Mouse (Mus musculus): ENCODE measurements around the gene Ifna4. TPM values are rescaled to one million over a fixed set of nuclear protein-coding genes. Genes with fewer than 3 reads are reported as not detected.

Ifna4 gene
- polyA plus RNA-seq, 2 experiments, result not detected

- H3K4me2 ChIP-seq (ENCODE audit: low read depth), result peak overlapping the region; percentile 81
- WGBS (ENCODE audit: insufficient replicate concordance), result 7% methylated on average over 31 of the region's 31 CpGs
- no peak for TF ChIP-seq EP300 (IDR thresholded peaks at IDR 0.05; ENCODE audit: low read depth)
- TF ChIP-seq CTCF (IDR thresholded peaks at IDR 0.05; ENCODE audit: low read depth), result no peak
- H3K4me1 ChIP-seq (replicated peaks; ENCODE audit: control insufficient read depth in 2 of 2, insufficient read depth in 2 of 2, low read length in 1 of 2), result peaks cover 3 to 7% of the 10 kb centered on the region in 2 experiments; a peak in 2 of 4 replicates
- DNase-seq (ENCODE audit: low read depth in 3 of 3, low spot score in 3 of 3) (peak; percentile 41 to 50 (median 49)), ATAC-seq (ENCODE audit: insufficient read depth) (peak; percentile 76)
- H3K27ac ChIP-seq, result 0 out of 2 replicates have a peak overlapping the region, but pooled peaks have one; percentile 10
- H3K9ac ChIP-seq (replicated peaks), result peak overlapping the region; percentile 75
- no peaks in the 10 kb centered on the region for H3K27me3 ChIP-seq (ENCODE audit: control insufficient read depth, insufficient read depth, low read length)
- H3K9me3 ChIP-seq (ENCODE audit: control insufficient read depth, low read length), result no peaks in the 10 kb centered on the region
- no peaks in the 10 kb centered on the region for H3K36me3 ChIP-seq (replicated peaks; ENCODE audit: control insufficient read depth, insufficient read depth, low read depth)
- peak overlapping the region; percentile 70 to 87 for H3K4me3 ChIP-seq (ENCODE audit: insufficient read depth in 1 of 2, low read depth in 2 of 2, low read length in 2 of 2)
Observed at GRCm38 (mm10) chr4:88867926-88868911, 26.6 kb downstream of the Ifna4 start.

- 0% methylated on average over 2 of the region's 2 CpGs for WGBS (ENCODE audit: insufficient replicate concordance)
- H3K4me1 ChIP-seq (replicated peaks; ENCODE audit: control insufficient read depth in 2 of 2, insufficient read depth in 2 of 2, low read length in 1 of 2), result peaks cover 15 to 21% of the 10 kb centered on the region in 2 experiments
- DNase-seq (ENCODE audit: low read depth in 3 of 3, low spot score in 3 of 3), result peak in 2 of 3 experiments; percentile 35 to 38
- H3K27me3 ChIP-seq (ENCODE audit: control insufficient read depth, insufficient read depth, low read length), result no peaks in the 10 kb centered on the region
- H3K4me2 ChIP-seq (ENCODE audit: low read depth), result no peak overlapping the region
- H3K27ac ChIP-seq, result no peak overlapping the region
- H3K9ac ChIP-seq (replicated peaks), result no peak overlapping the region
- TF ChIP-seq CTCF (IDR thresholded peaks at IDR 0.05; ENCODE audit: low read depth) (peak; percentile 67; the same call in 1 of the 2 replicates), EP300 (IDR thresholded peaks at IDR 0.05; ENCODE audit: low read depth) (no peak)
- no peaks in the 10 kb centered on the region for H3K9me3 ChIP-seq (ENCODE audit: control insufficient read depth, low read length)
- no peak for ATAC-seq (ENCODE audit: insufficient read depth)
- no peak overlapping the region for H3K4me3 ChIP-seq (ENCODE audit: insufficient read depth in 1 of 2, low read depth in 2 of 2, low read length in 2 of 2)
- no peaks in the 10 kb centered on the region for H3K36me3 ChIP-seq (replicated peaks; ENCODE audit: control insufficient read depth, insufficient read depth, low read depth)
Observed at GRCm38 (mm10) chr4:88872691-88873090, 31.0 kb downstream of the Ifna4 start.

GRCm38 (mm10) chr4:88875435-88876095 is 33.9 kb downstream of the Ifna4 start:
- Histone ChIP-seq H3K4me3 (ENCODE audit: insufficient read depth in 1 of 2, low read depth in 2 of 2, low read length in 2 of 2) (no peak overlapping the region), H3K4me2 (ENCODE audit: low read depth) (peak overlapping the region; percentile 43), H3K36me3 (replicated peaks; ENCODE audit: control insufficient read depth, insufficient read depth, low read depth) (no peaks in the 10 kb centered on the region), H3K4me1 (replicated peaks; ENCODE audit: control insufficient read depth in 2 of 2, insufficient read depth in 2 of 2, low read length in 1 of 2) (peaks cover 16 to 29% of the 10 kb centered on the region in 2 experiments), H3K9me3 (ENCODE audit: control insufficient read depth, low read length) (no peaks in the 10 kb centered on the region), H3K27ac (no peak overlapping the region), H3K27me3 (ENCODE audit: control insufficient read depth, insufficient read depth, low read length) (no peaks in the 10 kb centered on the region), H3K9ac (replicated peaks) (no peak overlapping the region)
- peak; percentile 90 for ATAC-seq (ENCODE audit: insufficient read depth)
- DNase-seq (ENCODE audit: low read depth in 3 of 3, low spot score in 3 of 3), result peak; percentile 55 to 59 (median 58)
- WGBS (ENCODE audit: insufficient replicate concordance), result 10% methylated on average over 4 of the region's 4 CpGs
- TF ChIP-seq CTCF (IDR thresholded peaks at IDR 0.05; ENCODE audit: low read depth) (no peak), EP300 (IDR thresholded peaks at IDR 0.05; ENCODE audit: low read depth) (peak; percentile 26; the same call in 1 of the 2 replicates)

- Histone ChIP-seq H3K4me1 (replicated peaks; ENCODE audit: control insufficient read depth in 2 of 2, insufficient read depth in 2 of 2, low read length in 1 of 2) (peaks cover 16 to 29% of the 10 kb centered on the region in 2 experiments), H3K27me3 (ENCODE audit: control insufficient read depth, insufficient read depth, low read length) (no peaks in the 10 kb centered on the region), H3K9me3 (ENCODE audit: control insufficient read depth, low read length) (no peaks in the 10 kb centered on the region), H3K9ac (replicated peaks) (no peak overlapping the region), H3K4me3 (ENCODE audit: insufficient read depth in 1 of 2, low read depth in 2 of 2, low read length in 2 of 2) (no peak overlapping the region), H3K27ac (no peak overlapping the region), H3K36me3 (replicated peaks; ENCODE audit: control insufficient read depth, insufficient read depth, low read depth) (no peaks in the 10 kb centered on the region), H3K4me2 (ENCODE audit: low read depth) (no peak overlapping the region)
- WGBS (ENCODE audit: insufficient replicate concordance), result 60% methylated on average over 4 of the region's 4 CpGs
- DNase-seq (ENCODE audit: low read depth in 3 of 3, low spot score in 3 of 3) (no peak), ATAC-seq (ENCODE audit: insufficient read depth) (no peak)
- TF ChIP-seq CTCF (IDR thresholded peaks at IDR 0.05; ENCODE audit: low read depth) (peak; percentile 19; the same call in 1 of the 2 replicates), EP300 (IDR thresholded peaks at IDR 0.05; ENCODE audit: low read depth) (no peak)
Observed at GRCm38 (mm10) chr4:88876520-88876919, 34.9 kb downstream of the Ifna4 start.

Data from liver, embryonic 14.5 days (tissue).